Mouse (Mus musculus): Measurements from ENCODE around the gene Mrps18c.

DNA sequence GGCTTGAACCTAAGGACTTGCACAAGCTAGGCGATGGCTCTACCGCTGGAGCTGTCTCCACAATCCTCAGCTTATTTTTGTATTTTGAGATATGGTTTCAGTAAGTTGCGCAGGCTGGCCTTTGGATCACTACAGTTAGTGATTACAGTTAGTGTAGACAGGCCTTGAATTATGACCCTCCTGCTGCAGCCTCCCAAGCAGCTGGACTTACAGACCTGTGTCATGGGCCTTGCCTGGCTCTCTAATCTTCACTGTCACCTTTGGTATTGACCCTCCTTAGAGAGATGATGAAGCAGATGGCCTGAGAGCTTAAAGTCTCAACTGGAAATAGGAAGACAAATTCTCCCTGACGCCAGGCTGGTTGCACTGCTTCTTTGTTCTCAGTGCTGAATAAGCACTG is 55.5 kb downstream of the Mrps18c start:
- TF ChIP-seq ZC3H11A (IDR thresholded peaks at IDR 0.05; ENCODE audit: low read depth, low read length) (no peak), POLR2A (IDR thresholded peaks at IDR 0.05; ENCODE audit: control insufficient read depth in 1 of 2, insufficient read depth in 1 of 2, low read depth in 1 of 2, low read length in 2 of 2, poor library complexity in 1 of 2) (no peak), BHLHE40 (IDR thresholded peaks at IDR 0.05; ENCODE audit: borderline replicate concordance, low read depth, low read length) (no peak), CTCF (IDR thresholded peaks at IDR 0.05 in 2 of 3, conservative IDR thresholded peaks at IDR 0.05 in 1 of 3; ENCODE audit: control insufficient read depth in 1 of 3, insufficient read depth in 1 of 3, low read depth in 2 of 3, low read length in 3 of 3, poor library complexity in 1 of 3, severe bottlenecking in 1 of 3) (no peak), ETS1 (IDR thresholded peaks at IDR 0.05; ENCODE audit: low read depth, low read length) (no peak)

Measured in MEL (cell line).